Mouse (Mus musculus) central nervous system, embryonic 14 days (tissue): ENCODE measurements around the gene Ano10. TPM values are rescaled to one million over a fixed set of nuclear protein-coding genes. Genes with fewer than 3 reads are reported as not detected.

ENCODE experiments used
- polyA plus RNA-seq: library from polyadenylated mRNA; depleted of rRNA; stranded (reverse); fragments of >200 nt; gene quantifications from 2 replicates; pipeline ENCODE4 v1.2.3, GENCODE M21; 2012; rRNA removed

The Ano10 gene
- 32.5 and 33.8 TPM in 2 replicates for polyA plus RNA-seq

GRCm38 (mm10) chr9:122294242-122294881 lies at the start of gene Ano10:
Ano10 (minus strand) TSS chr9:122294423.

Other genes starting within 250 kb of the Ano10 start
- 62.1 and 65.8 TPM in 2 replicates for gene Snrk, start 177.2 kb downstream of the Ano10 start, polyA plus RNA-seq
- 15.9 and 17.6 TPM in 2 replicates for gene Abhd5, start 57.2 kb upstream of the Ano10 start, polyA plus RNA-seq